Mouse (Mus musculus) brain, embryonic 18.5 days (tissue): ENCODE measurements around the gene Zc3h10.
A peak's percentile ranks its signal among the peaks of the same experiment; 100 is the strongest.
"Not testable (repeated sequence)": the region's sequence is repeated elsewhere in the genome, so short reads cannot be mapped to it uniquely, and the experiment has no call there.

ENCODE experiments used
- DNase-seq: peaks from one replicate; pipeline ENCODE4 v3.0.0-alpha.2; 2012; ENCODE audit warnings: low read depth, low spot score

Zc3h10 gene

DNA sequence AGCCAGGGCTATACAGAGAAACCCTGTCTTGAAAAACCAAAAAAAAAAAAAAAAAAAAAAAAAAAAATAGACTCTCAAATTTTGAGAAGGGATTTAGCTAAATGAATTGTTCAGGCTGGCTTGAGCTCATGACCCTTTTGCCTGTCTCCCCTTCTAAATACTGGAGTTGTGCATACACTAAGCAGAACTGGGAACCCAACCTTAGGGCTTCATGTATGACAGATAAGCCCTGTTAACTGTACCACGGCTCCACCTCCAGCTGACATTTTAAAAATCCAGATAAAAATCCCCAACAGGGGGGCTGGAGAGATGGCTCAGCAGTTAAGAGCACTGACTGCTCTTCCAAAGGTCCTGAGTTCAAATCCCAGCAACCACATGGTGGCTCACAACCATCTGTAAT lies 8.0 kb upstream of the Zc3h10 start:
- DNase-seq = not testable (repeated sequence)

DNA sequence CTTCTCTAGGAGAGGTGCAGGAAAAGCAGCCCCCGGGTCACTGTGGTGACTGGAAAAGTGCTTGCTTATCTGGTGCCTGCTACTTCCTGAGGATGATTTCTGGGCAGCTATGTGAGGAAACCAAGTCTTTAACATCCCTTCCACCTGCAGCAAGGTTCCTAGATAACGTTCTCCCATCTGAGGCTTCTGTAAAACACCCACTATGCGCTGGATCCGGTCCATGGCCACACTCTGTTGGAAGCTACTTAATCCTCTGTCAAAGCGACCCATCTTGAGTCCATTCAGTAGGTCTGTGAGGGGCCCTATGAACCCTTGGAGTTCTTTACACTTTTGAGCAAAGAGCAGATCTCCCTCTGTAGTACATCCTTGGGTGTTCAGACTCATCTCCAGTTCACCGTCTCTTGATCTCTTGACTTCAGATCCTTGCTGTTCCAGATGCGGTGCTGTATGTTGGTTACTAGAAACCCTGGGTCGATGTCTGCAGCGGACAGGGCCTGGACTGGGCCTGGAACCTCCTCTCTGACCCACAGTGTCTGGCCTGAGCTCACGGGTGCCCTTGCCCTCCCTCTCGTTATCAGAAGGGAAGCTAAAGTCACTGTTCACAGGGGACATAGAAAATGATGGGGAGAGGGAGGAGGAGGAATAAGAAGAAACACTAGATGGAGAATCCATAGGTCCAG lies 2.7 kb upstream of the Zc3h10 start:
- DNase-seq = not testable (repeated sequence)

GRCm38 (mm10) chr10:128549682-128550057 lies 2.1 kb upstream of the Zc3h10 start:
- not testable (repeated sequence) for DNase-seq

DNA sequence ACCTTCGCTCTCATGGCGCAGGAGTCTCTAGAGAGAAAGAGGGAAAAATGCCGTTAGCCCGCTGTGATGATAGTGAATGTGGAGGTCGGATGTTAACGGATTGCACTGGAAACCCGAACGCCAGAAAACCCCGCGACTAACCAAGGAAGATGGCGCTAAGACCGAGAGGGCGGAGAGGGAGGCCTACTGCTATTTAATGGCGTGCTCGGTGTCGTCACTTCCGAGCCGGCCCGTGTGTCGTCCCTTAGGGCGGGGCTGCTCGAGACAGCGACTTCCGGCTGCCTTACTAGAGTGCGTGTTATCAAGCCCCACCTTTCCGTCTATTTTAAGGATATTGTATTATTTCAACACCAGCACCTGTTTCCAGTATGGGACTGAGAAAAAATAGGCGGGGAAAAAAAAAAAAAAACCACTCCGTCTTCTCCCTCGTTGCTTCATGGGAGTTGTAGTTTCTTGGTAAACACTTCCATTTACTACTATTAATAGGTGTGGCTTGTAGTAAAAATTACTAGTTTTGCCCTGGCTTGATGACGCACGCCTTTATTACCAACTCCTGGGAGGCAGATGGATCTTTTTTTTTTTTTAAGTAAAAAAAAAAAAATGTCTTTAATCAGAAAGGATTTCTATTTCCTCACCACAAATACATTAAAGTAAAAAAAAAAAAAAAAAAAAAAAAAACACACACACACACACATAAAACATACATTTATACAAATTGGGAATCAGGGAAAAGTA lies 1.5 kb upstream of the Zc3h10 start, which contains the start of gene Rpl41:
Gene Rpl41, minus strand, starts transcription at position 359 of the 735 bp plus-strand sequence.
- DNase-seq = peak; percentile 94

GRCm38 (mm10) chr10:128548051-128548791 lies 647 bp upstream of the Zc3h10 start:
- not testable (repeated sequence) for DNase-seq

DNA sequence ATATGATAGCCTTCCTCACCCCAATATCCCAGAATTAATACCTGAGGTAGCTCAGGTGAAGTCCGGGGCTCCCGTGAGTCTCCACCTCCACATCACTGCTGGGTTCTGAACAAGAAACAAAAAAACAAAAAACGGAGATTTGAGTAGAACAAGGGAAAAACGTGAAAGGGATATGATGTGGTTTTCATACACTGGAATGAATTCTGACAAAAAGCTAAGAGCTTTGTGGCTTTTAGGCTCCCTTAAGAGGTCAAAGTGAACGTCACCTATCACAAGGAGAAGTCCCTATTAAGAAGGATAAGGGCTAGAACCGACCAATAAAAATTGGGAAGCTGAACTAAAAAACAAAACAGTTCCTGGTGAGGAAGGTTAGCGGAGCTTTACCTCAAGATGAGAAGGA lies 787 bp downstream of the Zc3h10 start:
- no peak for DNase-seq

DNA sequence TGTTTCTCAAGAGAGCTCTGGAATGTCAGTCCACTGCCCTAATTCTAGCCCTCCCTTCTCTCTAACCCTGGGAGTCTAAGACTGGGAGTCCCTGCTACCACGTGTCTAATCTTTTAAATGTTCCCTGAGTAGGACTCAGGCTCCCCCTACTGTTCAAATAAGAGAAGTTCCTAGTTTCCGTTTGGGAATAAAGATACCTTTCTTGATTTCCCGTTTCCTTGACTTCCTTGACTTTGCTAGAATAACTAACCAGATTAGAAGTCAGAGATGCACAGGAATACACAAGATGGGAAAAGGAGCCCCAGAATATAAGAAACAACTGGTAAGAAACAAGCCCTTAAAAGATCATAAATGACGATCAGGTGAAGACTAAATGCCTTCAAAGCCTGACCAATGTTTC lies 1.2 kb downstream of the Zc3h10 start:
- no peak for DNase-seq

DNA sequence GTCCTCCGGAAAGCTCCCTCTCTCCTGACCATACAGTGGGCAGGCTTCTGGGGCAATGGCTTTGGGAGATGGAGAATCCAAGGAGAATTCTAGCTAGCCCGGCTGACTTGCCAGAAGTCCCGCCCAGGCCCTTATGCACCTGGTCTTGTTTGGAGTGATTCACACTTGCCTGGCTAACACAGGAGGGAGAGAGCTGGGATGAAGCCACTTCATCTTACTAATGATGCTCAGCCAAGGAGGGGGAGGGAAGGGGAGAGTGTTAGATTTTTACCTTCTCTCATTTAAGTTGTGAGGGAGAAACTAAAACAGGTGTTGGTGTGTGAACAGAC lies 2.0 kb downstream of the Zc3h10 start:
- no peak for DNase-seq

- DNase-seq = no peak
Measured at GRCm38 (mm10) chr10:128544674-128545569, 2.7 kb downstream of the Zc3h10 start.

- DNase-seq = no peak
Measured at GRCm38 (mm10) chr10:128544151-128544657, 3.4 kb downstream of the Zc3h10 start.

GRCm38 (mm10) chr10:128543100-128543499 lies 4.5 kb downstream of the Zc3h10 start:
- DNase-seq = no peak

- DNase-seq = no peak
Measured at GRCm38 (mm10) chr10:128538340-128538870, 9.2 kb downstream of the Zc3h10 start.

DNA sequence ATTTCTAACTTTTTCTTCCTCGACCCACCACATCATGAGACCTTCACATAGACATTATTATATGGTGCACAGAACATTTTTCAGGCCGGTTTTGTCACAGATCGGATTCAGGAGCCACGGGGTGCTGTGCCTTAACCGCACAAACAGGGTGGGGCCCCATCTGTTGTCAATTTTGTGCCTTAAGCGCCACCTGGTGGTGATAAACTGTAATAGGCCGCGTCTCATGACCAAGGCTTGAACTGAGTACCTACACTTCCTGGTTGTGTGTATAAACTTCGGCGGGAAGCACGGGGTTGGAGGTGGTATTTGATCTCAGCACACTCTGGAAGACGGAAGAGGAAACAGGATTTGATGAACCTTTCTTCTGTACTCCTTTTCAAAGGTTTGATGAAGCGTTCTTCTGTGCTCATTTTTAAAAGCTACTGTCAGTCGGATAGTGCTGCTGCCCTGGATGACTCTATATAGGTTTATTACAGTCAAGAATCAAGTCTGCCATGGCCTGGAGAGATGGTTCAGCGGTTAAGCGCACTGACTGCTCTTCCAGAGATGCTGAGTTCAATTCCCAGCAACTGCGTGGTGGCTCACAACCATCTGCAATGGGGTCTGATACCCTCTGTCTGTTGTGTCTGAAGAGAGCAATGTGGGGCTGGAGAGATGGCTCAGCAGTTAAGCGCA lies 11.2 kb downstream of the Zc3h10 start:
- DNase-seq = no peak

GRCm38 (mm10) chr10:128535624-128536265 lies 11.8 kb downstream of the Zc3h10 start:
- no peak for DNase-seq

DNA sequence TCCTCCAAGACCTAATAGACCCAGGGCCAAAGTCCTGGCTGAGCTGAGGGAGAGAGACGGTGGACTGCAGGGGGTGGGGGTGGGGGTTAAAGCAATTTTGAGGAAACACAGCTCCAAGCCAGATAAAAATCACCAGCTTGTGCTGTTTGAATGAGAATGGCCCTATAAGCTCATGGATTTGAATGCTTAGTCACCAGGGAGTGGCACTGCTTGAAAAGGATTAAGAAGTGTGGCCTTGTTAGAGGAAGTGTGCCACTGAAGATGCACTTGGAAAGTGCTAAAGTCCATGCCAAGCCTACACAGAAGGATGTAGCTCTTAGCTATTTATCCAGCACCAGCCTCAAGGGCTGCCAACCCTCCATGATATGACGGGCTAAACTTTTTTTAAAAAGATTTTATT lies 12.4 kb downstream of the Zc3h10 start:
- DNase-seq = no peak

DNA sequence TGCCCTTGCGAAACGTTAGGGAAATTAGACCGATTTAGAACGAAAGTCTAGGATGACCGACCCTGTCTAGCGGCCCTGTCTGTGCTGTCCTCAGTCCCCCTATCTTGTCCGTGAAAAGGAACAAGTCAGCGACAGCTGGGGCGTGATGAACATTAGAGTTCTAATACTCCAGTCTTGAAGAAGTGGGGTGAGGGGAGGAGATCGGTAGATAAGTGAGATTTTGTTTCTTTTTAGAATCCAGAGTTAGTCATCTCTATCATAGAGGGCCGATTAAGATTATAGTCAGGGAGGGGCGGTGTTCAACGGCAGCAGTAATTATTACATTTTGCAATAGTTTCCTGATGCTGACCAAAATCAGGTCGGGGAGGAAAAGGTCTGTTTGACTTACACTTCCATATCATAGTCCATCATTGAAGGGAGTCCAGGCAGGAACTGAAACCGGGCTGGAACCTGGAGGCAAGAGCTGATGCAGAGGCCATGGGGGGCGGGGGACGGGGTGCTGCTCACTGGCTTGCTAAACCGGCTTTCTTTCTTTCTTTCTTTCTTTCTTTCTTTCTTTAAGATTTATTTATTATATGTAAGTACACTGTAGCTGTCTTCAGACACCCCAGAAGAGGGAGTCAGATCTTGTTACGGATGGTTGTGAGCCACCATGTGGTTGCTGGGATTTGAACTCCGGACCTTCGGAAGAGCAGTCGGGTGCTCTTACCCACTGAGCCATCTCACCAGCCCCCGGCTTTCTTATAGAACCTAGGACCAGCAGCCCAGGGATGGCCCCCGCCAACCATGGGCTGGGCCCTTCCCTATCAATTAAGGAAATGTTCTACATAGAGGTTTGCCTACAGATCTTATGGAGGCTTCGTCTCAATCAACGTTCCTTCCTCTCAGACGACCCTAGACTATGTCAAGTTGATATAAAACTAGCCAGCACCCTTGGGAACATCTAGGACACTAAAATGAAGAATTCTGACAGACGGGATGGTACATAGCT lies 20.9 kb downstream of the Zc3h10 start:
- no peak for DNase-seq

DNA sequence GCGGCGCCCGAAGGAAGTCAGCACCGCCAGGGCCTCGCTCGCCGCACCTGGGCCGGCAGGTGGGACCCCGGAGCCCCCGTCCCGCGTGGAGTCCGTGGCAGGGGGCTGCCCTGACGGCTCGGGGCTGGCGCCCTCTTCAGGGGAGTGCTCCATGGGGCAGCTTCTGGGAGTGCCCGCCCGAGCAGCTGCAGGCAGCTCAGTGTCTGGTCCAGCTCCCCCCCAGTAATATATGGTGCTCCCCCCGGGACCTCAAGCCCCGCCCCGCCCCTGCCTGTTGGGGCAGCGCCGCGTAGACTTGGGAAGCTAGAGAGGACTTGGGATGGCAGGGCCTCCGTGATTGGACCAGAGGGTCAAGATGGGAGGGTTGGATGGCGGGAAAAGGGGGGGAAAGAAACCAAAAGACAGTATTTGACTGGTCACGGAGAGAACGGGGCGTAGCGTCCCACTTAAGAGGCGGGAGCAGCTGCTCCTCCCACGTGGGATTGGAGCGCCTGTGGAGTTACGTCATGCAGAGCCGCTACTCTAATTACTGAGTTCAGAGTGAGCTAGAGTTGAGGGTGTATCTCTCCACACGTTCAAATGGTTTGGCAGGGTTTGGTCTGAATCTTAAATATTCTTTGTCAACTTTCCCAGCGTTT lies 21.8 kb downstream of the Zc3h10 start, which contains the start of gene Esyt1:
Gene Esyt1, minus strand, starts transcription at position 201 of the 638 bp plus-strand sequence.
- DNase-seq = peak; percentile 90
